Mouse (Mus musculus) thymus, postnatal 14 days (tissue): ENCODE results near the gene Ubap2.
A peak's percentile ranks its signal among the peaks of the same experiment; 100 is the strongest.

ENCODE experiments used
- DNase-seq: peaks from one replicate; pipeline ENCODE4 v3.0.0; 2021

Gene Ubap2

GRCm38 (mm10) chr4:41259019-41259418 lies 15.9 kb downstream of the Ubap2 start:
- no peak for DNase-seq

GRCm38 (mm10) chr4:41257752-41258151 lies 17.2 kb downstream of the Ubap2 start:
- DNase-seq = no peak

GRCm38 (mm10) chr4:41255564-41256210 lies 19.3 kb downstream of the Ubap2 start:
- DNase-seq = no peak

GRCm38 (mm10) chr4:41253756-41254155 lies 21.2 kb downstream of the Ubap2 start:
- no peak for DNase-seq

GRCm38 (mm10) chr4:41245408-41245807 lies 29.5 kb downstream of the Ubap2 start:
- DNase-seq = no peak

GRCm38 (mm10) chr4:41240916-41241315 lies 34.0 kb downstream of the Ubap2 start:
- no peak for DNase-seq

GRCm38 (mm10) chr4:41235621-41236020 lies 39.3 kb downstream of the Ubap2 start:
- no peak for DNase-seq

GRCm38 (mm10) chr4:41226351-41226750 lies 48.6 kb downstream of the Ubap2 start:
- peak; percentile 66 for DNase-seq

- no peak for DNase-seq
Observed at GRCm38 (mm10) chr4:41225412-41225811, 49.5 kb downstream of the Ubap2 start.

GRCm38 (mm10) chr4:41208050-41208449 lies 66.9 kb downstream of the Ubap2 start:
- DNase-seq = no peak

- DNase-seq = no peak
Observed at GRCm38 (mm10) chr4:41205751-41206150, 69.2 kb downstream of the Ubap2 start.

- DNase-seq = no peak
Observed at GRCm38 (mm10) chr4:41202135-41202534, 72.8 kb downstream of the Ubap2 start.

- DNase-seq = no peak
Observed at GRCm38 (mm10) chr4:41196861-41197610, 77.9 kb downstream of the Ubap2 start.

GRCm38 (mm10) chr4:41195328-41195727 lies 79.6 kb downstream of the Ubap2 start:
- no peak for DNase-seq

GRCm38 (mm10) chr4:41192544-41193512 lies 82.1 kb downstream of the Ubap2 start:
- no peak for DNase-seq

- no peak for DNase-seq
Observed at GRCm38 (mm10) chr4:41189809-41190208, 85.1 kb downstream of the Ubap2 start.

- no peak for DNase-seq
Observed at GRCm38 (mm10) chr4:41179825-41180725, 94.9 kb downstream of the Ubap2 start.

- DNase-seq = no peak
Observed at GRCm38 (mm10) chr4:41174631-41175030, 100.3 kb downstream of the Ubap2 start.

- no peak for DNase-seq
Observed at GRCm38 (mm10) chr4:41170970-41171369, 104.0 kb downstream of the Ubap2 start.

GRCm38 (mm10) chr4:41165693-41166475 lies 109.1 kb downstream of the Ubap2 start:
- DNase-seq = peak; percentile 69

- no peak for DNase-seq
Observed at GRCm38 (mm10) chr4:41164974-41165373, 110.0 kb downstream of the Ubap2 start.
